In genomic region chr16:94227328-94228018, GRCm38 (mm10) we compare ENCODE assay signal across 11 mouse cellular contexts.
DNase-seq lines count a peak whose midpoint lies in the region; ATAC-seq and TF ChIP-seq lines count a peak whose summit lies in the region.
"Had no signal": no experiment of that assay in that cellular context is flagged by ENCODE, and none has a peak within 500 bp of the region (broad histone marks: within the 10 kb centered on the region; RNA-seq: fewer than 3 reads in every experiment).

No protein-coding gene starts in this region.

- peak overlapping the region; percentile 31 for H3K4me2 ChIP-seq in kidney, embryonic 16.5 days (replicated peaks; ENCODE audit: low read depth, low read length)
- peak overlapping the region; percentile 18; the same call in 1 of the 2 replicates for H3K4me2 ChIP-seq in midbrain, embryonic 15.5 days
- H3K4me2 ChIP-seq: lung, embryonic 14.5 days had no signal

- no peak overlapping the region for H3K4me3 ChIP-seq in left cerebral cortex, adult 2 months
- H3K4me3 ChIP-seq in kidney, embryonic 16.5 days (ENCODE audit: low read length): no peak overlapping the region
- no peak overlapping the region for H3K4me3 ChIP-seq in midbrain, embryonic 15.5 days
- H3K4me3 ChIP-seq: erythroblast, embryonic 14.5 days had no signal

- H3K9ac ChIP-seq in kidney, embryonic 16.5 days (replicated peaks; ENCODE audit: low read length): no peak overlapping the region
- H3K9ac ChIP-seq in midbrain, embryonic 15.5 days: no peak overlapping the region
- H3K9ac ChIP-seq: lung, embryonic 14.5 days had no signal

- no peak for TF ChIP-seq CTCF in left cerebral cortex, adult 2 months (IDR thresholded peaks at IDR 0.05)

- intact Hi-C loops in left cerebral cortex, adult 2 months (cut with DNase I): no loop called here
- intact Hi-C loops in gastrocnemius, postnatal 36 days (cut with DNase I): no loop called here

- peak; percentile 89 for ATAC-seq in kidney, embryonic 16.5 days (ENCODE audit: low FRiP score, low TSS enrichment)
- ATAC-seq in midbrain, embryonic 15.5 days (replicated peaks): peak; percentile 62

- H3K27ac ChIP-seq in left cerebral cortex, adult 2 months: no peak overlapping the region
- peak overlapping the region; percentile 47; the same call in 1 of the 2 replicates for H3K27ac ChIP-seq in kidney, embryonic 16.5 days (ENCODE audit: low read length)
- no peak overlapping the region for H3K27ac ChIP-seq in midbrain, embryonic 15.5 days

- H3K36me3 ChIP-seq in kidney, embryonic 16.5 days (ENCODE audit: insufficient read depth, low read length): no peaks in the 10 kb centered on the region
- no peaks in the 10 kb centered on the region for H3K36me3 ChIP-seq in midbrain, embryonic 15.5 days (replicated peaks)

- no peaks in the 10 kb centered on the region for H3K27me3 ChIP-seq in kidney, embryonic 16.5 days (ENCODE audit: insufficient read depth, low read length)
- peaks cover 37% of the 10 kb centered on the region for H3K27me3 ChIP-seq in midbrain, embryonic 15.5 days (replicated peaks)
- H3K27me3 ChIP-seq: CH12.LX had no signal

- DNase-seq in left cerebral cortex, adult 2 months (ENCODE audit: extremely low spot score in 1 of 2, low spot score in 2 of 2): peak; percentile 24 to 45
- no peak for DNase-seq in left cerebral cortex, adult 11 months (ENCODE audit: low spot score)
- DNase-seq in embryo, embryonic 9.5 days (ENCODE audit: extremely low spot score): peak; percentile 86
- DNase-seq in gastrocnemius, postnatal 36 days: peak; percentile 43 to 44
- no peak for DNase-seq in thymus, postnatal 10 days (ENCODE audit: low spot score in 2 of 2)
- no peak for DNase-seq in adrenal gland, adult 8-10 months
- DNase-seq: lung, embryonic 14.5 days had no signal

- WGBS in kidney, embryonic 16.5 days: 12% methylated on average over 18 of the region's 18 CpGs
- 9% methylated on average over 18 of the region's 18 CpGs for WGBS in midbrain, embryonic 15.5 days

- peaks cover 55% of the 10 kb centered on the region for H3K4me1 ChIP-seq in kidney, embryonic 16.5 days (ENCODE audit: insufficient read depth, low read length)
- peaks cover 7% of the 10 kb centered on the region for H3K4me1 ChIP-seq in midbrain, embryonic 15.5 days

- H3K9me3 ChIP-seq in kidney, embryonic 16.5 days (ENCODE audit: low read length): no peaks in the 10 kb centered on the region
- no peaks in the 10 kb centered on the region for H3K9me3 ChIP-seq in midbrain, embryonic 15.5 days

Comparison
In these comparisons a context has a peak if more than half of its experiments do, and no peak if none do; other contexts are left out.
1. DNase-seq: peak in left cerebral cortex, adult 2 months (2 of 2), embryo, embryonic 9.5 days (single experiment) and gastrocnemius, postnatal 36 days (2 of 2); none in left cerebral cortex, adult 11 months (single experiment), thymus, postnatal 10 days (0 of 2) and adrenal gland, adult 8-10 months (single experiment).